Mouse (Mus musculus) ovary, postnatal 14 days (tissue): ENCODE results near the gene Vmn1r215.
"Not testable (repeated sequence)": the region's sequence is repeated elsewhere in the genome, so short reads cannot be mapped to it uniquely, and the experiment has no call there.

Source experiments
- DNase-seq: peaks from one replicate; pipeline ENCODE4 v3.0.0; 2022; ENCODE audit warnings: low spot score

The Vmn1r215 gene

DNA sequence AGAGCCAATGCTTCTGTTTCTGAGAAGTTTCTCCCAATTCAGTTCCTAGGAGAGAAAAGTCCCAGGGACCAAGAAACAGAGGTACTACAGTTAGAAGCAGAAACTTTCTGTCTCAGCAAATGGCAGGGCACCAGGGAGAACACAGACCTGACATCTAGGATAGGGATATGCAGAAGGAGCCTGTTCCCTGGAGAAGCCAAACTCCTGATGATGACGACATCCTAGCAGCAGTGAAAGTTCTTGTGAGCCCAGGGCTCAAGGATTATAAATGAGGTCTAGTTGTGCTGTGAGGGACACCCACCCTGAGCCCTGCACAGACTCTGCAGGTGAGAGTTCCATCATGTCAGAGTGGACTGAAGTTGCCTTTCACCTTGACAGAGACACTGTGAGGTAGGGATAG, at the start of gene Vmn1r215:
TSS of gene Vmn1r215 (plus strand) at position 301 of the 400 bp plus-strand sequence.
- DNase-seq: no peak

DNA sequence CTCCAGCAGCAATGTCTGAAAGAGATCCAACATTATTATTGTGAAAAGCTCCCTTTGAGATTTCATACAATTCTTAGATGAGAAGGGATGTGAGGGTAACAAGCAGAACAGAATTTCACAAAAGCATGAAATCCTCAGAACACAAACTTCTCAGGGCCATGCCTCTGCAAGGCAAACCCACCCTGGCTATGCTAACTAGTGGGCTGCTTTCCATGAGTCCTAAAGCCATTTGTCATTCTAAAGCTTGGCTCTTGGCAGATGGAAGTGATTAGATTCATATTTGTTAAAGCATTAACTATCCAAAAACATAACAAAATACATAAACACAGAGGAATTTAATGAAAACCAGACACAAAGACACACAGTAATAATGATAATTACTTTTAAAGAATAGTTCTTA, 49.7 kb upstream of the Vmn1r215 start:
- no peak for DNase-seq

DNA sequence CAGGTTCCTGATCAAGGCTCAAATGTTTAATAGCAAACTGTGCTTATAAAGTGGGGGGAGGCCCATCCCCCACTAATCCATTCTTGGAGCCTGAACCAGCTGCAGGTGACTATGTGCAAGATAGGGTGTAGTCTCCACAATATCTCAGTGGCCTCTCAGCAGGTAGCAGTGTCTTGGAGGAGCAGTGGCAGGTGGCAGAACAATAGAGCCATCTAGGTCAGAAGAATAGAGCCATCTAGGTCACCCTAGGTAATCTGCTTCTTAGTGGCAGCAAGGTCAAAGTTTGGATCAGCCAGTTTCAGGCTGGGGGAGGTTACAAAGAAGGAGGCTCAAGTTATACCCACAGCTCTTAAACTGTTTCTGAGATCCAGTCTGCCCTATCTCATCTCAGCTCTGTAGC, 43.0 kb upstream of the Vmn1r215 start:
- DNase-seq: no peak

DNA sequence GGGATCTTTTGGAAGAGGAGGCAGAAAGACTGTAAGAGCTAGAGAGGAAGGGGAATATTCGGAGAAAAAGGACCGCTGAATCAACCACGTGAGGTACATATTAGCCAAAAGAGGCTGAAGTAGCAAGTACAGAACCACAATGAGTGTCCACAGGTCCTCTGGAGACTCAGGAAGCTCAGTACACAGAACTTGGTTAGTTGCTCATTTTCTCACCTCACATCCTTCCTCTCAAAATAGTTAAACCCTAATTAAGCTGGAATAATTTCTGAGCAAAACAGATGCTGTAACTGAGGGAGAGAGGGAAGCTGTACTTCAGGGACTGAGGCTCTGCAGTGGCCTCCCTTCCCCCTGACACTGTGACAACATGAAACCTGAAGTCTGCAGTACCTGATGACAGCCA, 37.7 kb upstream of the Vmn1r215 start, which contains the start of gene Vmn1r214:
TSS of gene Vmn1r214 (plus strand) at position 301 of the 400 bp plus-strand sequence.
- no peak for DNase-seq

DNA sequence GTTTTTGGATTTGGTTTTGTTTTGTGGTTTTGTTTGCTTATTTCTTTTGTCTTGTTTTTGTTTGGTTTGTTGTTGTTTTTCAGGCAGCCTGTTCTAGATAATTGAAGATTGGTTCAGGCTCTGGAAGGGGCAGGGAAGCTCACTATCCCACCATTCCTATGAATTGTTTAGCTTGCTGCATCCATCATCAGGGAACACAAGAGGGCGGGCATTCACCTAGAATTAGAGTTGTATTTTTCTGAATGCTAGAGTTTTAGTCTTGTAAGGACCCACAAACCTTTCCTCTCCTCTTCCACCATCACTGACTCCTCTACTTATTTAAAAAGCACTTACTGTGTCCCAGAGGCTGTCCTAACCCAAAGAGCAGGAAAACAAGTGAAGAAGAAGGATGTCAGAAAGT, 10.0 kb upstream of the Vmn1r215 start:
- no peak for DNase-seq

DNA sequence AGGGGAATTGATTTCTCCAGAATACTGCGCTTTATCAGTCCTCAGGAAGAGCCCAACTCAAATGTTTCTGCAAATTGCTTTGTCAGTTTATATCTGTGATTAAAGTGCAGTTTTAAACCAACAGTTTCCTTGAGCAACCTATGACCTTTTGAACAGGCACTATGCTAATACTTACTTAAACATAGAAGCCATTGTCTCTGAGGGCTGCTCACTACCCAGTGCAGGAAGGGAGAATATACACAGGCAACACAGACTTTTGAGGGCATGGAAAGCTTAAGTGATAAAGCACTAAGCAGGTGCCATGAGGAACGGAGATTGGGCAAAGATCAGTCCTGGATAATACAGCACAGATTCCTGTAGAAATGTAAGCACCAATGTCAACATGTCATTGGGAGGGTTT, 1.5 kb downstream of the Vmn1r215 start:
- no peak for DNase-seq

DNA sequence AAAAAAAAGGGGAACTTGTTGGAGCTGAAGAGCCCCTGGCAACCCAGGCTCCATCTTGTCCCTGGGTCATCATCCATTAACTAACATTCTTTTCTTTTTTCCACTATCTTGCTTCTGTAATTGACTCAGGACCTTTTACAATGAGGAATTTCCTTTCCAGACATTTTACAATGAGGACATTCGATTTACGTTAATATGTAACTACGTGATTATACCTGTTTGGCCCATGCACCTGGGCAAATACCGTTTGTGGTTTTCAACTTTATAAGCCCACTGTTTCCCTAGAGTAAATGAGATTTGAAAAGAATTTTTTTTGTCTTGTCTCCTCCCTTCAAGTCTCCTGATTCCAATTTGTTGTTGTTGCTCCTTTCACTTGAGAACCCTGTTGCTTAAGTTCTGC, 26.6 kb downstream of the Vmn1r215 start:
- no peak for DNase-seq

DNA sequence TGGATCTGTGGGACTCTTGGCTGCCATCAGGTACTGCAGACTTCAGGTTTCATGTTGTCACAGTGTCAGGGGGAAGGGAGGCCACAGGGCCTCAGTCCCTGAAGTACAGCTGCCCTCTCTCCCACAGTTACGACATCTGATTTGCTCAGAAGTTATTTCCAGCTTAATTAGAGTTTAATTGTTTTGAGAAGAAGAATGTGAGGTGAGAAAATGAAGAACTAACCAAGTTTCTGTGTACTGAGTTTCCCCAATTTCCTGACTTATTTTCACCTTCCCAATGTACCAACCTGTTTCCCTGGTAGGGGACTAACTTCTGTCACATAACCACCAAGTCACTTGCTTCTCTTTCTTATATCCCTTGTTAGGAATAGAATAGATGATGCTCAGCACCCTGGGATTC, 50.3 kb downstream of the Vmn1r215 start, which contains the start of gene Vmn1r217:
TSS of gene Vmn1r217 (minus strand) at position 101 of the 400 bp plus-strand sequence.
- not testable (repeated sequence) for DNase-seq

DNA sequence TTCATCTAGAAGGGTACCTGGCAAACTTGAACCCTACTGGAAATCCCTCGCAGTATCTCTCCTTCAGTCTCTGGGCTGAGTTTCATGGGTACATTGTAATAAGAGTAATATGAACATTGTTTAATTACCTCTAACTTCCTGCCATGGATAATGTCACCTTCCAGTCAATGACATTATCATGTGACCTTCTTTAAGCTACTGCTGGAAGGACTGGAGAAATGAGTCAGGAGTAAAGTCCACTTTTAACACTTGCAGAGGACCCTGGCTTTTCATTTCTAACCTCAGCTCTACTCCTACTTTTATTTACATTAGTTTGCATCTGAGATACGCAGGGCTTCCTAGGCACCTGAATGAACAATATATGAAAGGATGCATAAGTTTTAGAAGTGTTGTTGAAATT, 52.8 kb downstream of the Vmn1r215 start:
- no peak for DNase-seq
